ENCODE assay signal across 8 mouse cellular contexts in genomic region chr11:8589226-8589905, GRCm38 (mm10).
DNase-seq lines count a peak whose midpoint lies in the region; ATAC-seq lines count a peak whose summit lies in the region.

No protein-coding gene starts in this region.

- peak overlapping the region; percentile 62 for H3K27ac ChIP-seq in kidney, embryonic 15.5 days
- peak overlapping the region; percentile 23; the same call in 1 of the 2 replicates for H3K27ac ChIP-seq in embryonic facial prominence, embryonic 14.5 days (replicated peaks; ENCODE audit: low read depth, low read length)
- no peak overlapping the region for H3K27ac ChIP-seq in hindbrain, embryonic 11.5 days (ENCODE audit: low read depth, low read length)

- H3K27me3 ChIP-seq in kidney, embryonic 15.5 days = no peaks in the 10 kb centered on the region
- no peaks in the 10 kb centered on the region for H3K27me3 ChIP-seq in embryonic facial prominence, embryonic 14.5 days (replicated peaks; ENCODE audit: control insufficient read depth, insufficient read depth, low read length)
- no peaks in the 10 kb centered on the region for H3K27me3 ChIP-seq in hindbrain, embryonic 11.5 days (ENCODE audit: control insufficient read depth, insufficient read depth, low read length)

- peaks cover 15% of the 10 kb centered on the region for H3K36me3 ChIP-seq in kidney, embryonic 15.5 days
- peaks cover 24% of the 10 kb centered on the region for H3K36me3 ChIP-seq in embryonic facial prominence, embryonic 14.5 days (ENCODE audit: control insufficient read depth, insufficient read depth, low read length)
- no peaks in the 10 kb centered on the region for H3K36me3 ChIP-seq in hindbrain, embryonic 11.5 days (ENCODE audit: control insufficient read depth, insufficient read depth, low read length)

- H3K4me3 ChIP-seq in kidney, embryonic 15.5 days (replicated peaks) = no peak overlapping the region
- no peak overlapping the region for H3K4me3 ChIP-seq in embryonic facial prominence, embryonic 14.5 days (ENCODE audit: low read depth, low read length)
- no peak overlapping the region for H3K4me3 ChIP-seq in hindbrain, embryonic 11.5 days (ENCODE audit: low read depth, low read length)

- 51% methylated on average over 9 of the region's 9 CpGs for WGBS in kidney, embryonic 15.5 days
- 55% methylated on average over 9 of the region's 9 CpGs for WGBS in embryonic facial prominence, embryonic 14.5 days
- 75% methylated on average over 9 of the region's 9 CpGs for WGBS in hindbrain, embryonic 11.5 days

- ATAC-seq in kidney, embryonic 15.5 days (replicated peaks; ENCODE audit: low FRiP score) = no peak
- ATAC-seq in embryonic facial prominence, embryonic 14.5 days (ENCODE audit: low read depth) = peak; percentile 20; the same call in 1 of the 2 replicates
- no peak for ATAC-seq in hindbrain, embryonic 11.5 days (ENCODE audit: low FRiP score)

- DNase-seq in kidney, adult 18-20 months = no peak
- DNase-seq in embryonic facial prominence, embryonic 14.5 days (ENCODE audit: low spot score) = peak; percentile 51
- peak; percentile 31 to 50 for DNase-seq in left cerebral cortex, adult 18-20 months (ENCODE audit: low spot score in 2 of 2)
- peak; percentile 77 for DNase-seq in lung, postnatal 36 days
- DNase-seq in hindbrain, embryonic 11.5 days (ENCODE audit: low spot score) = no peak
- DNase-seq in gastrocnemius, adult 8-10 months (ENCODE audit: low spot score in 2 of 2) = no peak
- no peak for DNase-seq in urinary bladder, postnatal 4 days (ENCODE audit: low spot score in 2 of 2)

- no peak overlapping the region for H3K9ac ChIP-seq in kidney, embryonic 15.5 days
- H3K9ac ChIP-seq in embryonic facial prominence, embryonic 14.5 days (ENCODE audit: low read depth, low read length) = no peak overlapping the region
- no peak overlapping the region for H3K9ac ChIP-seq in hindbrain, embryonic 11.5 days (ENCODE audit: low read depth, low read length)

- no peak overlapping the region for H3K4me2 ChIP-seq in kidney, embryonic 15.5 days
- H3K4me2 ChIP-seq in embryonic facial prominence, embryonic 14.5 days (ENCODE audit: low read depth, low read length) = no peak overlapping the region
- H3K4me2 ChIP-seq in hindbrain, embryonic 11.5 days (replicated peaks; ENCODE audit: low read depth, low read length) = no peak overlapping the region

- H3K4me1 ChIP-seq in kidney, embryonic 15.5 days = peaks cover 36% of the 10 kb centered on the region
- H3K4me1 ChIP-seq in embryonic facial prominence, embryonic 14.5 days (ENCODE audit: control insufficient read depth, insufficient read depth, low read length) = peaks cover 11% of the 10 kb centered on the region; the same call in 1 of the 2 replicates
- H3K4me1 ChIP-seq in hindbrain, embryonic 11.5 days (replicated peaks; ENCODE audit: control insufficient read depth, insufficient read depth, low read length) = no peaks in the 10 kb centered on the region

- H3K9me3 ChIP-seq in kidney, embryonic 15.5 days (replicated peaks) = no peaks in the 10 kb centered on the region
- no peaks in the 10 kb centered on the region for H3K9me3 ChIP-seq in embryonic facial prominence, embryonic 14.5 days (ENCODE audit: control insufficient read depth, low read length)
- H3K9me3 ChIP-seq in hindbrain, embryonic 11.5 days (ENCODE audit: control insufficient read depth, low read length) = no peaks in the 10 kb centered on the region

Comparison
In these comparisons a context has a peak if more than half of its experiments do, and no peak if none do; other contexts are left out.
1. DNase-seq: peak in embryonic facial prominence, embryonic 14.5 days (single experiment), left cerebral cortex, adult 18-20 months (2 of 2) and lung, postnatal 36 days (single experiment); none in kidney, adult 18-20 months (single experiment), hindbrain, embryonic 11.5 days (single experiment), gastrocnemius, adult 8-10 months (0 of 2) and urinary bladder, postnatal 4 days (0 of 2).